In genomic region chr6:38253736-38254641, GRCm38 (mm10) we compare ENCODE assay signal across 7 mouse cellular contexts. TPM values are rescaled to one million over a fixed set of nuclear protein-coding genes. Genes with fewer than 3 reads are reported as not detected.
DNase-seq lines count a peak whose midpoint lies in the region; ATAC-seq lines count a peak whose summit lies in the region.

TSS of gene D630045J12Rik (minus strand) at chr6:38254009.

- H3K9ac ChIP-seq in intestine, embryonic 15.5 days = peak within 1 kb of the TSS; percentile 91
- H3K9ac ChIP-seq in midbrain, embryonic 11.5 days (ENCODE audit: low read length) = peak within 1 kb of the TSS; percentile 98

- H3K36me3 ChIP-seq in intestine, embryonic 15.5 days = no peaks in the 10 kb centered on the region
- H3K36me3 ChIP-seq in midbrain, embryonic 11.5 days (ENCODE audit: control insufficient read depth, insufficient read depth, low read length) = no peaks in the 10 kb centered on the region

- no peaks in the 10 kb centered on the region for H3K27me3 ChIP-seq in intestine, embryonic 15.5 days (replicated peaks)
- no peaks in the 10 kb centered on the region for H3K27me3 ChIP-seq in midbrain, embryonic 11.5 days (ENCODE audit: control insufficient read depth, insufficient read depth, low read length)

- WGBS in intestine, embryonic 15.5 days = under 1% methylated on average over 106 of the region's 118 CpGs
- under 1% methylated on average over 81 of the region's 118 CpGs for WGBS in midbrain, embryonic 11.5 days

- intact Hi-C loops in left cerebral cortex, postnatal 4 days (cut with DNase I) = no loop called here

- peak; percentile 91 for DNase-seq in adrenal gland, adult 2 months
- peak; percentile 79 for DNase-seq in embryo, embryonic 10 days (ENCODE audit: low spot score)
- DNase-seq in gastrocnemius, postnatal 4 days (ENCODE audit: low spot score in 2 of 2) = peak; percentile 72 to 78
- DNase-seq in left cerebral cortex, postnatal 4 days = peak; percentile 67
- peak; percentile 97 for DNase-seq in midbrain, embryonic 11.5 days (ENCODE audit: low spot score, missing footprints)
- DNase-seq in spleen, adult 18-20 months = peak; percentile 35 to 62

- peak within 1 kb of the TSS; percentile 86 for H3K4me2 ChIP-seq in intestine, embryonic 15.5 days (replicated peaks)
- H3K4me2 ChIP-seq in midbrain, embryonic 11.5 days = peak within 1 kb of the TSS; percentile 73

- no peaks in the 10 kb centered on the region for H3K9me3 ChIP-seq in intestine, embryonic 15.5 days
- H3K9me3 ChIP-seq in midbrain, embryonic 11.5 days (ENCODE audit: control insufficient read depth, low read length) = no peaks in the 10 kb centered on the region

- ATAC-seq in intestine, embryonic 15.5 days = peak; percentile 99
- ATAC-seq in midbrain, embryonic 11.5 days (ENCODE audit: low FRiP score) = peak; percentile 96

- peak within 1 kb of the TSS; percentile 62 for H3K27ac ChIP-seq in intestine, embryonic 15.5 days
- peak within 1 kb of the TSS; percentile 71 for H3K27ac ChIP-seq in midbrain, embryonic 11.5 days (ENCODE audit: low read depth, low read length)

- peak within 1 kb of the TSS; percentile 89 for H3K4me3 ChIP-seq in intestine, embryonic 15.5 days (replicated peaks)
- peak within 1 kb of the TSS; percentile 88 for H3K4me3 ChIP-seq in midbrain, embryonic 11.5 days (ENCODE audit: low read depth, low read length)

- H3K4me1 ChIP-seq in intestine, embryonic 15.5 days (replicated peaks) = peaks cover 14% of the 10 kb centered on the region
- H3K4me1 ChIP-seq in midbrain, embryonic 11.5 days (ENCODE audit: control insufficient read depth, insufficient read depth, low read length) = peaks cover 18% of the 10 kb centered on the region

RNA-seq across cellular contexts. Expression of gene D630045J12Rik, which starts in this region (rescaled TPM):
- total RNA-seq in adrenal gland, adult 2 months (2021) = 1 to 10 TPM; 2.9 to 4.5 TPM
- 3.2 and 4.1 TPM in 2 replicates for polyA plus RNA-seq in adrenal gland, adult 2 months (2012; rRNA removed)
- total RNA-seq in gastrocnemius, postnatal 4 days (2021) = 1 to 10 TPM; 4.0 to 4.6 TPM
- polyA plus RNA-seq in intestine, embryonic 15.5 days (2015; fragmentation: Nextera tagmentation; extraction: Ambion mirVana) = 2.8 and 3.3 TPM in 2 replicates
- total RNA-seq in left cerebral cortex, postnatal 4 days (2021) = 10 to 100 TPM; 79.1 to 86.7 TPM
- polyA plus RNA-seq in midbrain, embryonic 11.5 days (2014; fragmentation: Nextera tagmentation; extraction: Ambion mirVana) = 9.7 and 10.1 TPM in 2 replicates

Comparison
In these comparisons a context has a peak if more than half of its experiments do, and no peak if none do; other contexts are left out.
1. Peak in every context shown above with its lines: DNase-seq, ATAC-seq, H3K4me3 ChIP-seq and H3K27ac ChIP-seq.
2. RNA of gene D630045J12Rik (total RNA-seq): 79.1 to 86.7 TPM in left cerebral cortex, postnatal 4 days; 4.0 to 4.6 TPM in gastrocnemius, postnatal 4 days and 2.9 to 4.5 TPM in adrenal gland, adult 2 months; every median in the first group is over 10 times any median in the second.